Mouse (Mus musculus) liver, embryonic 16.5 days (tissue): ENCODE measurements around the gene Serpinb6d. TPM values are rescaled to one million over a fixed set of nuclear protein-coding genes. Genes with fewer than 3 reads are reported as not detected.

Experiments used
- ATAC-seq: fragments of 200-750 bp; cut with Nextera tagmentation; 2 replicates; pipeline ENCODE4 v1.8.0; 2017; ENCODE audit warnings: low read depth, mild to moderate bottlenecking, moderate number of reproducible peaks, moderate library complexity
- H3K27ac ChIP-seq: fragments of 300-500 bp; sonication (generic); 2 replicates; pipeline ENCODE4 v1.5.1; 2014; ENCODE audit warnings: mild to moderate bottlenecking, low read length
- H3K27me3 ChIP-seq: fragments of 300-500 bp; sonication (generic); 2 replicates; pipeline ENCODE4 v1.6.1; 2014; ENCODE audit warnings: low read depth, low read length, mixed read lengths; ENCODE audit not compliant: control insufficient read depth, insufficient read depth
- H3K36me3 ChIP-seq: fragments of 300-500 bp; sonication (generic); 2 replicates; pipeline ENCODE4 v1.6.1; 2014; ENCODE audit warnings: mild to moderate bottlenecking; ENCODE audit not compliant: control insufficient read depth, insufficient read depth
- H3K4me1 ChIP-seq: fragments of 300-500 bp; sonication (generic); 2 replicates; pipeline ENCODE4 v1.6.1; 2014; ENCODE audit warnings: low read depth, low read length, mixed read lengths; ENCODE audit not compliant: control insufficient read depth
- H3K4me2 ChIP-seq: fragments of 300-500 bp; sonication (generic); 2 replicates; pipeline ENCODE4 v1.6.1; 2014; ENCODE audit warnings: low read depth, low read length, mixed read lengths
- H3K4me3 ChIP-seq: fragments of 300-500 bp; sonication (generic); 2 replicates; pipeline ENCODE4 v1.5.1; 2014; ENCODE audit warnings: low read depth, mild to moderate bottlenecking, low read length
- H3K9ac ChIP-seq: fragments of 300-500 bp; sonication (generic); 2 replicates; pipeline ENCODE4 v1.6.1; 2014; ENCODE audit warnings: low read depth, low read length
- H3K9me3 ChIP-seq: fragments of 300-500 bp; sonication (generic); replicated peaks from 2 replicates; pipeline ENCODE4 v1.6.1; 2016; ENCODE audit warnings: low read length; ENCODE audit not compliant: control insufficient read depth
- WGBS: fragments of 180-500 bp; shearing (Covaris S2); extraction: QIAGEN DNeasy Blood & Tissue Kit; methylation state at CpG from one replicate; pipeline ENCODE4 v1.1.7; 2014; ENCODE audit not compliant: insufficient replicate concordance; 5-methylcytosine and 5-hydroxymethylcytosine counted together
- polyA plus RNA-seq: library from polyadenylated mRNA; unstranded; fragments of >200 nt; fragmentation: Nextera tagmentation; extraction: Ambion mirVana; gene quantifications from 2 replicates; pipeline ENCODE4 v1.2.1, GENCODE M21; 2015

Gene Serpinb6d
- polyA plus RNA-seq: not detected in 2 replicates

GRCm38 (mm10) chr13:33661105-33661504 lies at the start of gene Serpinb6d:
Gene Serpinb6d, plus strand, starts transcription at chr13:33661405.
- H3K27ac ChIP-seq: no peak within 1 kb of the TSS
- no peak within 1 kb of the TSS for H3K4me2 ChIP-seq
- no peak for ATAC-seq
- no peaks in the 10 kb centered on the region for H3K27me3 ChIP-seq
- no peaks in the 10 kb centered on the region for H3K9me3 ChIP-seq
- no peak within 1 kb of the TSS for H3K4me3 ChIP-seq
- no peak within 1 kb of the TSS for H3K9ac ChIP-seq
- WGBS: 51% methylated on average over 1 of the region's 1 CpGs
- H3K36me3 ChIP-seq: no peaks in the 10 kb centered on the region
- H3K4me1 ChIP-seq: no peaks in the 10 kb centered on the region

GRCm38 (mm10) chr13:33622921-33623320 lies 38.3 kb upstream of the Serpinb6d start:
- no peak overlapping the region for H3K4me2 ChIP-seq
- no peak for ATAC-seq
- 62% methylated on average over 2 of the region's 2 CpGs for WGBS
- no peak overlapping the region for H3K4me3 ChIP-seq
- H3K9me3 ChIP-seq: no peaks in the 10 kb centered on the region
- no peak overlapping the region for H3K27ac ChIP-seq
- H3K9ac ChIP-seq: no peak overlapping the region
- no peaks in the 10 kb centered on the region for H3K27me3 ChIP-seq
- H3K36me3 ChIP-seq: no peaks in the 10 kb centered on the region
- H3K4me1 ChIP-seq: no peaks in the 10 kb centered on the region

- H3K9ac ChIP-seq: no peak overlapping the region
- H3K9me3 ChIP-seq: no peaks in the 10 kb centered on the region
- no peak for ATAC-seq
- no peaks in the 10 kb centered on the region for H3K4me1 ChIP-seq
- no peaks in the 10 kb centered on the region for H3K27me3 ChIP-seq
- no peaks in the 10 kb centered on the region for H3K36me3 ChIP-seq
- H3K4me3 ChIP-seq: no peak overlapping the region
- H3K27ac ChIP-seq: no peak overlapping the region
- H3K4me2 ChIP-seq: no peak overlapping the region
- WGBS: 48% methylated on average over 2 of the region's 2 CpGs
Measured at GRCm38 (mm10) chr13:33642540-33642939, 18.7 kb upstream of the Serpinb6d start.

- H3K27me3 ChIP-seq: no peaks in the 10 kb centered on the region
Measured at GRCm38 (mm10) chr13:33662550-33662949, 1.3 kb downstream of the Serpinb6d start.

GRCm38 (mm10) chr13:33720296-33720695 lies 59.1 kb downstream of the Serpinb6d start:
- WGBS: 51% methylated on average over 2 of the region's 2 CpGs

More at GRCm38 (mm10) chr13:33662550-33662949, 1.3 kb downstream of the Serpinb6d start:
- no peak overlapping the region for H3K27ac ChIP-seq
- no peak for ATAC-seq
- H3K9ac ChIP-seq: no peak overlapping the region
- H3K36me3 ChIP-seq: no peaks in the 10 kb centered on the region
- no peak overlapping the region for H3K4me2 ChIP-seq
- H3K4me3 ChIP-seq: no peak overlapping the region
- no peaks in the 10 kb centered on the region for H3K4me1 ChIP-seq
- no peaks in the 10 kb centered on the region for H3K9me3 ChIP-seq

More at GRCm38 (mm10) chr13:33720296-33720695, 59.1 kb downstream of the Serpinb6d start:
- no peaks in the 10 kb centered on the region for H3K36me3 ChIP-seq
- H3K4me3 ChIP-seq: no peak overlapping the region
- no peak for ATAC-seq
- H3K9ac ChIP-seq: no peak overlapping the region
- no peak overlapping the region for H3K4me2 ChIP-seq
- H3K27ac ChIP-seq: no peak overlapping the region
- H3K4me1 ChIP-seq: no peaks in the 10 kb centered on the region
- no peaks in the 10 kb centered on the region for H3K9me3 ChIP-seq
- H3K27me3 ChIP-seq: no peaks in the 10 kb centered on the region

Other genes with a start within 250 kb of the Serpinb6d start
- gene Serpinb9g, start 176.6 kb upstream of the Serpinb6d start, polyA plus RNA-seq: not detected in 2 replicates
- gene Serpinb6e, start 182.0 kb downstream of the Serpinb6d start, polyA plus RNA-seq: not detected in 2 replicates
- not detected in 2 replicates for gene Serpinb6c, start 244.3 kb downstream of the Serpinb6d start, polyA plus RNA-seq